ENCODE assay signal across 8 mouse cellular contexts in the genomic region with DNA sequence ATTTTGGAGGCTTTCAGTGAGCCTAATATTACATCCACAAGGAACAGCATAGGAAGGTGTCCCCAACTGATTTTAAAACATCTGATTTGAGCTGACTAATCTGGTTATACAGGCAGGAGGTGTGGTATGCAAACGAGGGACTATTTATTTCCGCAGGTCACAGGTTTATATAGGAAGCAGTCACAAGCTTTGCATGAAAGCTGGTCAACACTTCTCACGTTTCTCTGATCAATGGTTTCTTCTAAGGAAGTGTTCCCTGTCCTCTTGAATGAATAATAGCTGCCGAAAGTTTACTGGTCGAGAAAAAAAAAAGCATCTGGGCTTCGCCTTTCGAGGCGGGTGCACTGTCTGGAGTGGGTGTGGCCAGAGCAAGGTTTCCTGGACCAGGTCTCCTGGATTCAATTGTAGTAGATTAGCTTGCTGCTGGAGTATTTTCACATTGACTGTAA. TPM values are rescaled to one million over a fixed set of nuclear protein-coding genes. Genes with fewer than 3 reads are reported as not detected.
DNase-seq lines count a peak whose midpoint lies in the region; ATAC-seq and TF ChIP-seq lines count a peak whose summit lies in the region.

No protein-coding gene starts in this region.

- H3K9me3 ChIP-seq in heart, embryonic 16.5 days (replicated peaks; ENCODE audit: control insufficient read depth, low read length), result no peaks in the 10 kb centered on the region

- intact Hi-C loops in left cerebral cortex, adult 2 months (cut with DNase I), result no loop called here

- peaks cover 7% of the 10 kb centered on the region for H3K4me1 ChIP-seq in heart, embryonic 16.5 days (ENCODE audit: control insufficient read depth, insufficient read depth, low read length)

- H3K27ac ChIP-seq in left cerebral cortex, adult 2 months, result no peak overlapping the region
- peak overlapping the region; percentile 75 for H3K27ac ChIP-seq in heart, embryonic 16.5 days (ENCODE audit: low read length)

- peak overlapping the region; percentile 96 for H3K9ac ChIP-seq in heart, embryonic 16.5 days (ENCODE audit: low read length)

- H3K4me2 ChIP-seq in heart, embryonic 16.5 days (ENCODE audit: low read depth, low read length), result peak overlapping the region; percentile 84

- peaks cover 6% of the 10 kb centered on the region for H3K36me3 ChIP-seq in heart, embryonic 16.5 days (ENCODE audit: control insufficient read depth, insufficient read depth)

- DNase-seq in left cerebral cortex, adult 2 months (ENCODE audit: extremely low spot score in 1 of 2, low spot score in 2 of 2), result no peak
- DNase-seq in left cerebral cortex, adult 9 months (ENCODE audit: low spot score in 2 of 2), result no peak
- DNase-seq in embryo, embryonic 10 days (ENCODE audit: low spot score), result peak; percentile 8
- DNase-seq in kidney, postnatal 25 days, result peak; percentile 41 to 65
- no peak for DNase-seq in layer of hippocampus, adult 18-20 months (ENCODE audit: low spot score in 2 of 2)
- no peak for DNase-seq in urinary bladder, postnatal 25 days (ENCODE audit: low spot score)

- 14% methylated on average over 8 of the region's 8 CpGs for WGBS in heart, embryonic 16.5 days

- H3K4me3 ChIP-seq in left cerebral cortex, adult 2 months, result peak overlapping the region; percentile 94
- peak overlapping the region; percentile 91 for H3K4me3 ChIP-seq in heart, embryonic 16.5 days (ENCODE audit: low read length)

- no peak for TF ChIP-seq CTCF in left cerebral cortex, adult 2 months (IDR thresholded peaks at IDR 0.05)

- H3K27me3 ChIP-seq in heart, embryonic 16.5 days (ENCODE audit: control insufficient read depth, insufficient read depth, low read length), result no peaks in the 10 kb centered on the region

- ATAC-seq in heart, embryonic 16.5 days (replicated peaks; ENCODE audit: extremely low read depth, insufficient read depth, low FRiP score), result no peak
- peak; percentile 57 for ATAC-seq in megakaryocyte-erythroid progenitor cell, adult 5-6 weeks (replicated peaks; ENCODE audit: low FRiP score, low TSS enrichment, poor library complexity, severe bottlenecking)

RNA-seq across cellular contexts. Expression of gene Dip2a, which starts 1.0 kb away (rescaled TPM):
- total RNA-seq in left cerebral cortex, adult 2 months (2021), result 10 to 100 TPM; 61.4 to 63.6 TPM
- polyA plus RNA-seq in heart, embryonic 16.5 days (2015; fragmentation: Nextera tagmentation; extraction: Ambion mirVana), result 9.0 and 11.0 TPM in 2 replicates
- total RNA-seq in megakaryocyte-erythroid progenitor cell, adult 5-6 weeks (2014; fragmentation: Nextera tagmentation), result 1.6 and 2.4 TPM in 2 replicates
- total RNA-seq in megakaryocyte-erythroid progenitor cell, adult 5-6 weeks (2017), result 0.76 and 3.1 TPM in 2 replicates
- total RNA-seq in layer of hippocampus, adult 18-20 months (2021), result 10 to 100 TPM; 56.9 to 59.6 TPM

Comparison
In these comparisons a context has a peak if more than half of its experiments do, and no peak if none do; other contexts are left out.
1. DNase-seq: peak in embryo, embryonic 10 days (single experiment) and kidney, postnatal 25 days (2 of 2); none in left cerebral cortex, adult 2 months (0 of 2), left cerebral cortex, adult 9 months (0 of 2), layer of hippocampus, adult 18-20 months (0 of 2) and urinary bladder, postnatal 25 days (single experiment).
2. RNA of gene Dip2a, which starts 1.0 kb away (total RNA-seq): 61.4 to 63.6 TPM in left cerebral cortex, adult 2 months and 56.9 to 59.6 TPM in layer of hippocampus, adult 18-20 months; 0.76 to 3.1 TPM in megakaryocyte-erythroid progenitor cell, adult 5-6 weeks; every median in the first group is over 10 times any median in the second.